Mouse (Mus musculus) kidney, postnatal 10 days (tissue): ENCODE measurements at regions not wholly inside any gene's neighbourhood (a gene's known extent, or its start where the extent isn't known, plus 50 kb on each side); places are given as distances from the start of the nearest gene placed in this dataset.
"Not testable (repeated sequence)": the region's sequence is repeated elsewhere in the genome, so short reads cannot be mapped to it uniquely, and the experiment has no call there.

Source experiments
- DNase-seq: peaks from one replicate; pipeline ENCODE4 v3.0.0; 2021; ENCODE audit warnings: mixed read lengths

- DNase-seq, result no peak
These were observed 266.5 kb downstream of the Lyplal1 start for GRCm38 (mm10) chr1:185850590-185850989.

- DNase-seq, result no peak
These were observed 265.7 kb downstream of the Lyplal1 start for GRCm38 (mm10) chr1:185851262-185851893.

DNA sequence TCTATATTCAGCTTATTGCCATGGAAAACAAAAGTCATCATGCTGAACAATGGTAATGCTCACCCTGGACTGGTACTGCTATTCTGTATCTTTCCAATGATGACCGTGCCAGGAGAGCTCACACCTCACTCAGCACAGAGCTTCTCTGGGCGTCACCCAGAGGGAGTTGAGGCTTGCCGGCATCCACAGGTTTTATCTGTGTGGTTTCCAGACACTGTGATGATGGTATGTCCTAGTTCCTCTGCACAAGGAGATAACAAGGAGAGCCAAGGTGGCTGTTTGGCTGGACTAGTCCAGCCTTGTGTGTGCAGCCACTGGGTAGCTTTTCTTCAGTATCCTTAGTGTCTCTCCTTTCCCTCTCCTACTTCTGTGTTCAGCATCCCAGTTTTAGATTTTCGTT lies 255.4 kb downstream of the Lyplal1 start:
- no peak for DNase-seq

GRCm38 (mm10) chr1:185865945-185866344 lies 251.2 kb downstream of the Lyplal1 start:
- no peak for DNase-seq

GRCm38 (mm10) chr1:185866612-185867011 lies 250.5 kb downstream of the Lyplal1 start:
- no peak for DNase-seq

- DNase-seq, result no peak
These were observed 250.1 kb downstream of the Lyplal1 start for GRCm38 (mm10) chr1:185867018-185867417.

DNA sequence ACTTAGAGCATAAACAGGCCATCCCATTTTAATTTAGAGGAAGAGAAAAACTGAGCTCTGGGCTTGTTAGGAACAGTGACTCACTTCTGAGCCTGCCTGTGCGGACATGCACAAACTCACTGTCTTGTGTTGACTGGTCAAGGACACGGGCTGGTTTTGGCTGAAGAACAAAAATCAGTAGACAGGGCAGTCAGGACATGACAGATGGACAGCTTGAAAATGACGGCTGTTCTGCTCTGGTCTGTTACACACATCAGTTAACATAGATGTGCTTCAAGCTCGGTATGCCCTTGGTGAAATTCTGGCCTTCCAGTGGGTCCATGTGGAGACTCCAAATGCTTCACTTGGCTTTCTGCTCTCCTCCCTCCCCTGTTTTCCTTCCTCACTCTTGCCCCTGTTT lies 248.4 kb downstream of the Lyplal1 start:
- DNase-seq, result no peak

DNA sequence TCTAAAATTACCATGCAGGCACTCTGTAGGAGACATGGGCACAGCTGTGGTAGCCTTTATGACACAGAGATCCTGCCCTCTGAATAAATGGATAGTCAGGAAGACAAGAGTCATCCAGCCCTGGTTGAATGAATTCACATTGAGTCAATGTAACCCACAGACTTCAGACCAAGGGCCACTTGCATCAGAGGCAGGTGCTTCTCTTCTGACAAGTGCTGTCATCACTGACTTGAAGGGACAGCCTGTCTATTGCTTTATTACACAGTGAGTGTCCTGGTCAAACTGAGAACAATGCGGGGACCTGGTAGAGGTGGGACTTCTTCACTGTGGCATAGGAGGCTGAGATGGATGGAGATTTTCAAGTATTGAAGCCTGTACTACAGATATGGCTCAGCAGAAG lies 230.1 kb downstream of the Lyplal1 start:
- DNase-seq, result no peak

- no peak for DNase-seq
These were observed 225.3 kb downstream of the Lyplal1 start for GRCm38 (mm10) chr1:185891814-185892213.

- DNase-seq, result no peak
These were observed 223.7 kb downstream of the Lyplal1 start for GRCm38 (mm10) chr1:185893421-185893820.

GRCm38 (mm10) chr1:185898475-185898874 lies 218.6 kb downstream of the Lyplal1 start:
- DNase-seq, result peak; percentile 21

- peak; percentile 12 for DNase-seq
These were observed 216.8 kb downstream of the Lyplal1 start for GRCm38 (mm10) chr1:185900316-185900715.

DNA sequence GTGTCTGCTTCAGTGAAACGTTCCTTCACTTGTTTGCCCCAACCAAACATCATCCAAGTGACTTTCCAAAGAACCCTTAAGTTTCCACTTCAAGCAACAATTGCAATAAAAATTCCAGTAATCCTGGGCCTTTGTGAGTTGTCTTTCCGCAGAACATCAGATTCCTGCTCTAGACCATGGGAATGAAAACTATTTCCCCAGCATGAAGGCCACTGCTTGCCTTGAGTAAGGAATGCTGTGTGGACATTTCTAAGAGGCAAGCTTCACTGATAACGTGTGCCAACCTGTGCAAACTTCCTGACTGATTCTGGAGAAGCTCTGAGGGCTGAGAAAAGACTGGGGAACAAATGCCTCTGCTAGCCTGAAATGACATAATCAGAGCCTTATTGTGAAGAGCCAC lies 214.7 kb downstream of the Lyplal1 start:
- DNase-seq, result no peak

DNA sequence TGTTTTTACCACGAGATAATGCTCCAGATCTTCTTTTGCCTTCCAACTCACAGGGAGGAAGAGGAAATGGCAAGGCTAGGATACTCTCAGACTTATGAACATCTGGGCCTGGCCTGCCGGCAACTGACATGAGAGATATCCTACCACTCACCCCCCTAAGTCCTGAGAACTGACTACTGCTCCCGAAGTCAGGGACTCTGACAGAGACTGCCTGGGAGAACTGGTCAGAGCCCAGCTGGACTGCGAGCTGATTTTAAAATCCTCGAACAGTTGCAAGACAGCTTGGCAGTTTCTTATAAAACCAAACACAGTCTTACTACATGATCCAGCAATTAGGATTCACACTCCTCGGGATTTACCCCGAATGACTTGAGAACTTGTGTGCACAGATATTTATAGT lies 211.4 kb downstream of the Lyplal1 start:
- peak; percentile 9 for DNase-seq

DNA sequence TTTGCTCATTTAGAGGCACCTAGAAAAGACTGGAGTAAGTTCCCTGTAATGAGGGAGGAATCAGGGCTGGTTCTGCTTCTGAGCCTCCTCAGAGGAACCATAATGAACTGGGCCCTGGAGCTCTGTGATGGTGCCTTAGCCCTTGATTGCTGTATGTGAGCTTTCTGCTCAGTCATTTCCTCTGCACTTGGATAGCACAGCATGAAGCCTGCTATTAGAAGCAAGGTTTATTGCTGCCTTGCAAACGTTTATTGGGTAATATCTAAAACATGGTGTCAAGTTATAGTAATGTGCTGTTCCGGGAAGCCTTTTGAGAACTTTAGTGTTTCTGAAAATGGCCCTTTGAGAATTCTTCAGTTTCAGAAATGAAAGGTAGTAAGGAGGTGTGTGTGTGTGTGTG lies 201.5 kb downstream of the Lyplal1 start:
- no peak for DNase-seq

DNA sequence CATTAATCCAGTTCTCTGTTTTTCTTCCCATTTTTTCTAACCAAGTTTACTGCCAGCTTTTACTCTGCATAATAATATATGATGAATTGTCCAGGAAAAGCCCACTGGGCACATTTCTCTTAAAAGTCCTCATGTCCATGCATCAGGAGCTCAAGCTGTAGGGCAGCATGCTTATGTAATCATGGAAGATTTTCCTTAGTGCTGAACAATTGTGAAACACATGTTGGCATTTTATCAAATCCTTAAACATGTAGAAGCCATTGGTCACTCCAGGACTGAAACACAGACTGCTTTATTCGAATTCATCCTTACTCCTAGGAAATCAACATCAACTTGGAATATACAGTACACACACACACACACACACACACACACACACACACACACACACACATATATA lies 198.4 kb downstream of the Lyplal1 start:
- no peak for DNase-seq

DNA sequence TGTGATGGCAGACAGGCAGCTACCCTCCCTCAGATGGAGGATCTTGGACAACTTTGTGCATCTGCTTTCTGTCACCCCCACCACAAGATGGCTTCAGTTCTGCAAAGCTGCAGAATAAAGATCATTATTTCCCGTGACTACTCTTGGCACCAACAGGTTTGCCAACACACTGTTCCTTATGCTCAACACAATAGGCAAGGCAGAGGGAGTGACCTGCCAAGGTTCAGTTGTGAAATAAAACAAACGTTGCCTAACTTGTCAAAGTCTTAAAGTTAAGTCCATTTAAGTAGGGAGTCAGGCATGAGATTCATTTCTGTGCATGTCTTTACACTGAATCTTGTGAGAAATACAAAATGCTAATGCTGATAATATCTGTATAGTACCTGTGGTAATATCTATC lies 193.4 kb downstream of the Lyplal1 start:
- DNase-seq, result no peak

DNA sequence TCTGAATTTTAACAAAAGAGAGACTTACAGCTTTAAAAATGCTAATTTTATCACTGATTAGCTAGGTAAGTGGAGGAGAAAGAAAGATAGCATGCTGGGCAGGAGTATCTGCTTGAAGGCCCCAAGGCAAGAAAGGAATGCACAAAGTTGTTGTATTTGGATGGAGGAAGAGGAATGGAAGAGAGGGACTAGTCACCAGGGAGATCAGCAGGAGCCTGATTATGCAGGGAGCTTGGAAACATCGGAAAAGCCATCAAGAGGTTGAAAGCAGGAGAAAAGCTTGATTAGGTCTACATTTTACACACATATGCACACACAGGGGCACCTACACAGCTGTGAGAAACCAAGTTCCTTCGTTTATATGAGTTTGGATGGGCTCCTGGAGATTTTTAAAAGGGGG lies 188.1 kb downstream of the Lyplal1 start:
- no peak for DNase-seq

- no peak for DNase-seq
These were observed 187.3 kb downstream of the Lyplal1 start for GRCm38 (mm10) chr1:185929761-185930160.

DNA sequence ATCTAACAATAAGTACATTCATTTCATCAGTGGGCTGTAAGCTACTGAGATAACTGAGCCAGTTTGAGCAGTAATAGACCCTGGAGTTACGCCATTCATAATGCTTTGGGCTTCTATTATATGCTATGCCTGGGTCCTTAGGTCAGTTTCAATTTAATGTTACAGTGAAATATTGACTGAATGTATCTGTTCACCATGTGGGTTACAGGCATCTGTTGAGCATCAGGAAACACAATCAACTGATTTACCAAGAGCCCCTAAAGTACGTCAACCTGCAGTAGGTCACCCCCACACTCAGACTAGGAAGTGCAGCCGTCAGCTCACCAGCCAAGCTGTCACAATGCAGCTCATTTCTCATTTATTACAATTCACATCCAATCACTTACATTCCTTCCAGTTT lies 183.5 kb downstream of the Lyplal1 start:
- DNase-seq, result no peak

GRCm38 (mm10) chr1:185937026-185937425 lies 180.1 kb downstream of the Lyplal1 start:
- DNase-seq, result no peak

- no peak for DNase-seq
These were observed 177.2 kb downstream of the Lyplal1 start for GRCm38 (mm10) chr1:185939914-185940313.

- no peak for DNase-seq
These were observed 176.6 kb downstream of the Lyplal1 start for GRCm38 (mm10) chr1:185940511-185940910.

GRCm38 (mm10) chr1:185951163-185951562 lies 165.9 kb downstream of the Lyplal1 start:
- DNase-seq, result no peak

DNA sequence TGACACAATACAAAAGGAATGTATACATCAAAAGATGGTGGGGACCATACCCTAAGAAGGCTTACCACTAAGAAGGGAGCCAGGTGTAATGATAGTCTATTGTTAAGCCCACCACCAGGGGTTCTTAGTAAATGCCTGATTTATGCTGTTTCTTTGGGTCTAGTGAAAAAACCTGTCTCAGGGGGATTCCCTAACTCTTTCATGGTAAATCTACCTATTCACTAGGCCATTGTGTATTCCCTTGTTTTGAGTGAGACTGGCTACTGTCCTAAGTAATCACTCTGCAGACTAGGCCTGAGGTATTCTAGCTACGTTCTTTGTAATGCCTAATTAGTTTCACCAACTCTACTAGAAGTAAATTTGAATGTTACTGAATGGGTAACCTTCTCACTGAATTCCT lies 161.3 kb downstream of the Lyplal1 start:
- DNase-seq, result not testable (repeated sequence)
